Mouse (Mus musculus) myocyte (in vitro differentiated cells): ENCODE data around the gene Fam117a. TPM values are rescaled to one million over a fixed set of nuclear protein-coding genes. Genes with fewer than 3 reads are reported as not detected.

Source experiments
- H3K27me3 ChIP-seq: one replicate; pipeline ENCODE4 v1.6.1; 2011; ENCODE audit not compliant: control insufficient read depth, insufficient read depth, insufficient read length
- H3K36me3 ChIP-seq: one replicate; pipeline ENCODE4 v1.6.1; 2011; ENCODE audit not compliant: control insufficient read depth, insufficient read depth
- H3K4me2 ChIP-seq: one replicate; pipeline ENCODE4 v1.6.1; 2011; ENCODE audit warnings: low read depth, control low read depth
- H3K4me3 ChIP-seq: one replicate; pipeline ENCODE4 v1.5.1; 2011; ENCODE audit warnings: mild to moderate bottlenecking, control low read depth, moderate library complexity
- H3K79me2 ChIP-seq: one replicate; pipeline ENCODE4 v1.6.1; 2011; ENCODE audit not compliant: control insufficient read depth, insufficient read depth
- H3ac ChIP-seq: one replicate; pipeline ENCODE4 v1.6.1; 2011; ENCODE audit not compliant: control insufficient read depth, insufficient read length
- CEBPB ChIP-seq: IDR thresholded peaks from 2 replicates; pipeline ENCODE4 v1.6.1; 2011; ENCODE audit warnings: mild to moderate bottlenecking, moderate library complexity; ENCODE audit not compliant: poor library complexity, insufficient read depth, severe bottlenecking
- E2F4 ChIP-seq: IDR thresholded peaks from one replicate; pipeline ENCODE4 v1.6.1; 2011; ENCODE audit warnings: mild to moderate bottlenecking, control low read depth, moderate library complexity; ENCODE audit not compliant: insufficient read depth
- MAX ChIP-seq: IDR thresholded peaks from one replicate; pipeline ENCODE4 v1.6.1; 2011; ENCODE audit warnings: low read depth, mild to moderate bottlenecking, control low read depth
- MYOD1 ChIP-seq, 3 experiments: IDR thresholded peaks; one replicate each; pipeline ENCODE4 v1.6.1; 2011; ENCODE audit warnings: control low read depth in 2 of 3, low read depth in 2 of 3, mild to moderate bottlenecking in 2 of 3, moderate library complexity in 1 of 3; ENCODE audit not compliant: insufficient read length in 2 of 3, control insufficient read depth in 1 of 3
- MYOG ChIP-seq, 3 experiments: IDR thresholded peaks; one replicate each; pipeline ENCODE4 v1.6.1; 2011; ENCODE audit warnings: control low read depth in 2 of 3, low read depth in 2 of 3, mild to moderate bottlenecking in 2 of 3; ENCODE audit not compliant: insufficient read length in 2 of 3, control insufficient read depth in 1 of 3, insufficient read depth in 1 of 3
- POLR2A ChIP-seq: IDR thresholded peaks from one replicate; pipeline ENCODE4 v1.6.1; 2011; ENCODE audit warnings: low read depth, mild to moderate bottlenecking, control low read depth, moderate library complexity; ENCODE audit not compliant: insufficient read length
- POLR2AphosphoS2 ChIP-seq: IDR thresholded peaks from one replicate; pipeline ENCODE4 v1.6.1; 2011; ENCODE audit warnings: low read depth, control low read depth; ENCODE audit not compliant: insufficient read length
- REST ChIP-seq: IDR thresholded peaks from one replicate; pipeline ENCODE4 v1.6.1; 2011; ENCODE audit warnings: mild to moderate bottlenecking, control low read depth, moderate library complexity; ENCODE audit not compliant: insufficient read depth, insufficient read length
- SRF ChIP-seq: IDR thresholded peaks from one replicate; pipeline ENCODE4 v1.6.1; 2011; ENCODE audit warnings: low read depth; ENCODE audit not compliant: control insufficient read depth, insufficient read length
- TCF12 ChIP-seq: IDR thresholded peaks from one replicate; pipeline ENCODE4 v1.6.1; 2011; ENCODE audit warnings: mild to moderate bottlenecking, control low read depth; ENCODE audit not compliant: poor library complexity, insufficient read depth, severe bottlenecking
- TCF3 ChIP-seq: IDR thresholded peaks from one replicate; pipeline ENCODE4 v1.6.1; 2011; ENCODE audit warnings: low read depth, control low read depth; ENCODE audit not compliant: insufficient read length
- USF1 ChIP-seq: IDR thresholded peaks from one replicate; pipeline ENCODE4 v1.6.1; 2011; ENCODE audit warnings: low read depth, mild to moderate bottlenecking, control low read depth, moderate library complexity
- polyA plus RNA-seq: library from polyadenylated mRNA; unstranded; fragments of >200 nt; fragmentation: generic; extraction: Trizol; gene quantifications from one replicate; pipeline ENCODE4 v1.2.1, GENCODE M21; 2012; ENCODE audit warnings: missing spikeins

The Fam117a gene
- polyA plus RNA-seq, 1 experiment, result 9.7 TPM

- Histone ChIP-seq H3K4me2 (no peak overlapping the region), H3ac (no peak overlapping the region), H3K36me3 (peaks cover 57% of the 10 kb centered on the region), H3K27me3 (no peaks in the 10 kb centered on the region), H3K4me3 (no peak overlapping the region), H3K79me2 (peaks cover 24% of the 10 kb centered on the region)
- TF ChIP-seq POLR2AphosphoS2 (no peak), MYOD1 (IDR thresholded peaks at IDR 0.05; ENCODE audit: control insufficient read depth in 1 of 3, insufficient read length in 2 of 3, low read depth in 2 of 3) (no peak), CEBPB (no peak), REST (no peak), SRF (no peak), MYOG (IDR thresholded peaks at IDR 0.05; ENCODE audit: control insufficient read depth in 1 of 3, insufficient read depth in 1 of 3, insufficient read length in 2 of 3, low read depth in 2 of 3) (no peak), TCF12 (no peak), POLR2A (no peak), TCF3 (no peak)
Observed at GRCm38 (mm10) chr11:95298146-95298545, 38.7 kb upstream of the Fam117a start.

GRCm38 (mm10) chr11:95299886-95300285 is 36.9 kb upstream of the Fam117a start:
- TF ChIP-seq E2F4 (no peak), MYOD1 (IDR thresholded peaks at IDR 0.05; ENCODE audit: control insufficient read depth in 1 of 3, insufficient read length in 2 of 3, low read depth in 2 of 3) (no peak), MAX (no peak), SRF (no peak), USF1 (no peak), TCF12 (no peak)

GRCm38 (mm10) chr11:95301772-95302171 is 35.0 kb upstream of the Fam117a start:
- H3K27me3 ChIP-seq, result no peaks in the 10 kb centered on the region

More at GRCm38 (mm10) chr11:95299886-95300285, 36.9 kb upstream of the Fam117a start:
- Histone ChIP-seq H3K4me3 (no peak overlapping the region), H3ac (no peak overlapping the region), H3K36me3 (peaks cover 46% of the 10 kb centered on the region), H3K27me3 (no peaks in the 10 kb centered on the region), H3K4me2 (no peak overlapping the region), H3K79me2 (peaks cover 41% of the 10 kb centered on the region)

GRCm38 (mm10) chr11:95305600-95305999 is 31.2 kb upstream of the Fam117a start:
- Histone ChIP-seq H3K27me3 (no peaks in the 10 kb centered on the region), H3K36me3 (peaks cover 28% of the 10 kb centered on the region), H3K79me2 (peaks cover 82% of the 10 kb centered on the region), H3K4me3 (no peak overlapping the region), H3ac (no peak overlapping the region), H3K4me2 (no peak overlapping the region)
- TF ChIP-seq MYOG (IDR thresholded peaks at IDR 0.05; ENCODE audit: control insufficient read depth in 1 of 3, insufficient read depth in 1 of 3, insufficient read length in 2 of 3, low read depth in 2 of 3), result no peak
- TF ChIP-seq POLR2A, result no peak
- no peak for TF ChIP-seq MAX
- TF ChIP-seq E2F4, result no peak
- TF ChIP-seq MYOD1 (IDR thresholded peaks at IDR 0.05; ENCODE audit: control insufficient read depth in 1 of 3, insufficient read length in 2 of 3, low read depth in 2 of 3), result no peak
- TF ChIP-seq POLR2AphosphoS2, result no peak
- no peak for TF ChIP-seq USF1
- no peak for TF ChIP-seq REST

More at GRCm38 (mm10) chr11:95301772-95302171, 35.0 kb upstream of the Fam117a start:
- Histone ChIP-seq H3K36me3 (peaks cover 49% of the 10 kb centered on the region), H3K4me2 (no peak overlapping the region), H3ac (no peak overlapping the region), H3K79me2 (peaks cover 60% of the 10 kb centered on the region), H3K4me3 (no peak overlapping the region)
- no peak for TF ChIP-seq E2F4
- no peak for TF ChIP-seq POLR2A
- TF ChIP-seq TCF12, result no peak
- TF ChIP-seq CEBPB, result no peak
- TF ChIP-seq TCF3, result no peak
- no peak for TF ChIP-seq MYOG (IDR thresholded peaks at IDR 0.05; ENCODE audit: control insufficient read depth in 1 of 3, insufficient read depth in 1 of 3, insufficient read length in 2 of 3, low read depth in 2 of 3)
- no peak for TF ChIP-seq SRF
- TF ChIP-seq REST, result no peak

- Histone ChIP-seq H3K4me3 (no peak overlapping the region), H3K4me2 (peak overlapping the region; percentile 97), H3K27me3 (no peaks in the 10 kb centered on the region), H3K36me3 (peaks cover 14% of the 10 kb centered on the region), H3ac (no peak overlapping the region), H3K79me2 (peaks cover 68% of the 10 kb centered on the region)
- TF ChIP-seq MYOD1 (IDR thresholded peaks at IDR 0.05; ENCODE audit: control insufficient read depth in 1 of 3, insufficient read length in 2 of 3, low read depth in 2 of 3) (no peak), MAX (no peak), MYOG (IDR thresholded peaks at IDR 0.05; ENCODE audit: control insufficient read depth in 1 of 3, insufficient read depth in 1 of 3, insufficient read length in 2 of 3, low read depth in 2 of 3) (no peak), REST (no peak), E2F4 (no peak), TCF12 (no peak), CEBPB (no peak), POLR2AphosphoS2 (no peak), SRF (no peak), USF1 (no peak), TCF3 (no peak), POLR2A (no peak)
Observed at GRCm38 (mm10) chr11:95307526-95307925, 29.3 kb upstream of the Fam117a start.
